ENCODE assay signal across 18 mouse cellular contexts in the genomic region with DNA sequence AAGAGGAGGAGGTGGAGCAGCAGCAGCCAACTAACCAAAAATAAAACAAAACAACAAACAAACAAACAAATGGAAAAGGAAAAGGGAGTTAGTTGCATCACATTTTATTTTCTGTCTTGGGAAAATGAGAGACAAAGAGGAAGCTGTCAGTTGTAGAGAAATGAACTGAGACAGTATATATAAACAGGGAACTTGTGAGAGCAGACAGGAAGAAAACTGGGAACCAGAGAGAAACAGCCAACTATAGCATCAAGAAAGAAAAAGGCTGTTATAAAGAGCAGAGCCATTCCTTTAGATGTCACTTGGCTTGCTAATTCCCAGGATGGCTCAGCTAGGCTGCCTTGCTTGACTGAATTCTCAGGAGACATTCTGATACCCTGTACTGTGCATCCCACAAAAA.
"Had no signal": no experiment of that assay in that cellular context is flagged by ENCODE, and none has a peak within 500 bp of the region (broad histone marks: within the 10 kb centered on the region; RNA-seq: fewer than 3 reads in every experiment).

No protein-coding gene starts in this region.

- H3K36me3 ChIP-seq: limb, embryonic 12.5 days; limb, embryonic 15.5 days; liver, embryonic 13.5 days; midbrain, embryonic 12.5 days; midbrain, embryonic 15.5 days; neural tube, embryonic 13.5 days had no signal

- H3K27ac ChIP-seq: limb, embryonic 12.5 days; limb, embryonic 15.5 days; liver, embryonic 13.5 days; midbrain, embryonic 12.5 days; midbrain, embryonic 15.5 days; neural tube, embryonic 13.5 days had no signal

- H3K9ac ChIP-seq: limb, embryonic 12.5 days; limb, embryonic 15.5 days; liver, embryonic 13.5 days; midbrain, embryonic 12.5 days; midbrain, embryonic 15.5 days; neural tube, embryonic 13.5 days had no signal

- H3K4me1 ChIP-seq: limb, embryonic 12.5 days; limb, embryonic 15.5 days; midbrain, embryonic 12.5 days; neural tube, embryonic 13.5 days had no signal

- H3K9me3 ChIP-seq: limb, embryonic 12.5 days; limb, embryonic 15.5 days; liver, embryonic 13.5 days; midbrain, embryonic 12.5 days; midbrain, embryonic 15.5 days; neural tube, embryonic 13.5 days had no signal

- H3K4me3 ChIP-seq: left cerebral cortex, adult 2 months; limb, embryonic 12.5 days; limb, embryonic 15.5 days; liver, embryonic 13.5 days; midbrain, embryonic 12.5 days; midbrain, embryonic 15.5 days; neural tube, embryonic 13.5 days had no signal

- ATAC-seq: intestine, embryonic 16.5 days; lung, postnatal 0 days; midbrain, embryonic 15.5 days had no signal

- DNase-seq: kidney, adult 18-20 months; kidney, adult 9 months; kidney, postnatal 14 days; kidney, postnatal 4 days; layer of hippocampus, adult 9-11 months; left cerebral cortex, postnatal 4 days; liver, embryonic 13.5 days; lung, adult 2 months; thymus, adult 18-20 months; thymus, postnatal 4 days had no signal

- H3K27me3 ChIP-seq: limb, embryonic 12.5 days; limb, embryonic 15.5 days; liver, embryonic 13.5 days; midbrain, embryonic 12.5 days; midbrain, embryonic 15.5 days; neural tube, embryonic 13.5 days had no signal
